23 mouse cellular contexts compared by ENCODE assay signal in genomic region chr11:85105836-85106235, GRCm38 (mm10). TPM values are rescaled to one million over a fixed set of nuclear protein-coding genes. Genes with fewer than 3 reads are reported as not detected.
DNase-seq lines count a peak whose midpoint lies in the region; ATAC-seq and TF ChIP-seq lines count a peak whose summit lies in the region.
"Had no signal": no experiment of that assay in that cellular context is flagged by ENCODE, and none has a peak within 500 bp of the region (broad histone marks: within the 10 kb centered on the region; RNA-seq: fewer than 3 reads in every experiment).

No protein-coding gene starts in this region.

- peak; percentile 20 for ATAC-seq in erythroblast, adult 5-6 weeks (replicated peaks; ENCODE audit: low FRiP score, poor library complexity, severe bottlenecking)
- ATAC-seq in liver, embryonic 12.5 days: peak; percentile 65
- ATAC-seq in liver, embryonic 16.5 days (ENCODE audit: low read depth): peak; percentile 38; the same call in 1 of the 2 replicates
- ATAC-seq: activated CD4-positive, CD25-positive, alpha-beta regulatory T cell, adult 4 months; forebrain, embryonic 13.5 days; forebrain, postnatal 0 days; hindbrain, embryonic 16.5 days; Patski had no signal

- peaks cover 3 to 47% of the 10 kb centered on the region in 2 experiments for H3K36me3 ChIP-seq in MEL (ENCODE audit: control insufficient read depth in 1 of 2, insufficient read depth in 2 of 2, low read length in 2 of 2)
- H3K36me3 ChIP-seq in liver, embryonic 12.5 days: peaks cover 32% of the 10 kb centered on the region
- H3K36me3 ChIP-seq in liver, embryonic 16.5 days (ENCODE audit: control insufficient read depth, insufficient read depth): peaks cover 11% of the 10 kb centered on the region
- peaks cover under 1% of the 10 kb centered on the region; the same call in 1 of the 2 replicates for H3K36me3 ChIP-seq in limb, embryonic 10.5 days

- TF ChIP-seq RAD21 in MEL (IDR thresholded peaks at IDR 0.05; ENCODE audit: low read depth, low read length): no peak

- peak overlapping the region; percentile 73 for H3K27ac ChIP-seq in MEL (ENCODE audit: control insufficient read depth, low read depth, low read length)
- peak overlapping the region; percentile 96 for H3K27ac ChIP-seq in liver, embryonic 12.5 days
- H3K27ac ChIP-seq in liver, embryonic 16.5 days (ENCODE audit: low read length): peak overlapping the region; percentile 82
- no peak overlapping the region for H3K27ac ChIP-seq in limb, embryonic 10.5 days
- H3K27ac ChIP-seq: embryonic facial prominence, embryonic 12.5 days; forebrain, embryonic 13.5 days; hindbrain, embryonic 12.5 days had no signal

- no peaks in the 10 kb centered on the region for H3K79me2 ChIP-seq in MEL (ENCODE audit: control insufficient read depth, insufficient read depth, low read length, poor library complexity)

- no peak overlapping the region for H3K4me3 ChIP-seq in MEL (ENCODE audit: control insufficient read depth in 1 of 2, insufficient read depth in 1 of 2, low read depth in 2 of 2, low read length in 2 of 2)
- no peak overlapping the region for H3K4me3 ChIP-seq in liver, embryonic 12.5 days
- H3K4me3 ChIP-seq in liver, embryonic 16.5 days (ENCODE audit: low read depth, low read length): no peak overlapping the region
- no peak overlapping the region for H3K4me3 ChIP-seq in limb, embryonic 10.5 days
- H3K4me3 ChIP-seq: embryonic facial prominence, embryonic 12.5 days; forebrain, embryonic 13.5 days; heart, embryonic 10.5 days; hindbrain, embryonic 12.5 days had no signal

- no peak for TF ChIP-seq CTCF in MEL (IDR thresholded peaks at IDR 0.05 in 2 of 3, conservative IDR thresholded peaks at IDR 0.05 in 1 of 3; ENCODE audit: control insufficient read depth in 1 of 3, insufficient read depth in 1 of 3, low read depth in 2 of 3, low read length in 3 of 3, poor library complexity in 1 of 3, severe bottlenecking in 1 of 3)

- TF ChIP-seq EP300 in MEL (IDR thresholded peaks at IDR 0.05; ENCODE audit: low read depth in 1 of 2, low read length in 2 of 2): peak; percentile 76 to 86

- intact Hi-C loops in left cerebral cortex, postnatal 14 days (cut with DNase I): no loop called here

- peak; percentile 57 for DNase-seq in MEL (ENCODE audit: low read depth, low spot score)
- no peak for DNase-seq in limb, embryonic 10.5 days (ENCODE audit: low spot score)
- DNase-seq in left cerebral cortex, postnatal 14 days (ENCODE audit: low spot score in 2 of 2): no peak
- DNase-seq in embryo, embryonic 11 days: no peak
- no peak for DNase-seq in kidney, postnatal 4 days
- DNase-seq: adrenal gland, postnatal 14 days; cerebellum, adult 18-20 months; cerebellum, adult 9-11 months; cerebellum, postnatal 36 days; forebrain, postnatal 0 days; gastrocnemius, postnatal 25 days; heart, postnatal 10 days; heart, postnatal 4 days had no signal

- H3K9me3 ChIP-seq in MEL (replicated peaks; ENCODE audit: insufficient read depth, low read length): no peaks in the 10 kb centered on the region
- H3K9me3 ChIP-seq in liver, embryonic 12.5 days (replicated peaks): no peaks in the 10 kb centered on the region
- H3K9me3 ChIP-seq in liver, embryonic 16.5 days (replicated peaks; ENCODE audit: control insufficient read depth, low read length): no peaks in the 10 kb centered on the region
- no peaks in the 10 kb centered on the region for H3K9me3 ChIP-seq in limb, embryonic 10.5 days (replicated peaks)
- H3K9me3 ChIP-seq: embryonic facial prominence, embryonic 12.5 days; forebrain, embryonic 13.5 days; heart, embryonic 10.5 days; hindbrain, embryonic 12.5 days had no signal

- H3K4me2 ChIP-seq in liver, embryonic 12.5 days: peak overlapping the region; percentile 48
- peak overlapping the region; percentile 17; the same call in 1 of the 2 replicates for H3K4me2 ChIP-seq in liver, embryonic 16.5 days (ENCODE audit: low read depth, low read length)
- H3K4me2 ChIP-seq: embryonic facial prominence, embryonic 12.5 days; forebrain, embryonic 13.5 days; hindbrain, embryonic 12.5 days had no signal

- WGBS in liver, embryonic 12.5 days (ENCODE audit: insufficient replicate concordance): 42% methylated on average over 2 of the region's 2 CpGs
- 33% methylated on average over 2 of the region's 2 CpGs for WGBS in liver, embryonic 16.5 days (ENCODE audit: insufficient replicate concordance)
- WGBS in limb, embryonic 10.5 days: 95% methylated on average over 2 of the region's 2 CpGs

- no peak for TF ChIP-seq POLR2A in MEL (IDR thresholded peaks at IDR 0.05; ENCODE audit: control insufficient read depth in 1 of 2, insufficient read depth in 1 of 2, low read depth in 1 of 2, low read length in 2 of 2, poor library complexity in 1 of 2)

- peaks cover 27 to 44% of the 10 kb centered on the region in 2 experiments for H3K4me1 ChIP-seq in MEL (ENCODE audit: control insufficient read depth in 1 of 2, insufficient read depth in 2 of 2, low read length in 2 of 2)
- H3K4me1 ChIP-seq in liver, embryonic 12.5 days: peaks cover 67% of the 10 kb centered on the region
- H3K4me1 ChIP-seq in liver, embryonic 16.5 days (ENCODE audit: control insufficient read depth, low read depth, low read length): peaks cover 52% of the 10 kb centered on the region
- no peaks in the 10 kb centered on the region for H3K4me1 ChIP-seq in limb, embryonic 10.5 days
- H3K4me1 ChIP-seq: embryonic facial prominence, embryonic 12.5 days; forebrain, embryonic 13.5 days; hindbrain, embryonic 12.5 days had no signal

- no peaks in the 10 kb centered on the region for H3K27me3 ChIP-seq in MEL (ENCODE audit: control insufficient read depth in 1 of 2, insufficient read depth in 2 of 2, low read length in 2 of 2)
- H3K27me3 ChIP-seq in liver, embryonic 12.5 days (replicated peaks): no peaks in the 10 kb centered on the region
- no peaks in the 10 kb centered on the region for H3K27me3 ChIP-seq in liver, embryonic 16.5 days (ENCODE audit: control insufficient read depth, insufficient read depth, low read depth, low read length)
- no peaks in the 10 kb centered on the region for H3K27me3 ChIP-seq in limb, embryonic 10.5 days (ENCODE audit: low read depth, poor library complexity, severe bottlenecking)
- H3K27me3 ChIP-seq: embryonic facial prominence, embryonic 12.5 days; forebrain, embryonic 13.5 days; hindbrain, embryonic 12.5 days; Patski had no signal

- H3K9ac ChIP-seq in MEL (ENCODE audit: control insufficient read depth, low read depth, low read length, poor library complexity, severe bottlenecking): 0 out of 2 replicates have a peak overlapping the region, but pooled peaks have one; percentile 14
- H3K9ac ChIP-seq in liver, embryonic 12.5 days: peak overlapping the region; percentile 66
- H3K9ac ChIP-seq in liver, embryonic 16.5 days (ENCODE audit: low read depth, low read length): no peak overlapping the region
- H3K9ac ChIP-seq: embryonic facial prominence, embryonic 12.5 days; forebrain, embryonic 13.5 days; forebrain, postnatal 0 days; hindbrain, embryonic 12.5 days had no signal

TF ChIP-seq in MEL, 35 proteins besides CTCF, POLR2A, EP300 and RAD21:
- TF ChIP-seq NELFE (IDR thresholded peaks at IDR 0.05; ENCODE audit: low read depth, low read length) (no peak), ETS1 (IDR thresholded peaks at IDR 0.05; ENCODE audit: low read depth, low read length) (peak; percentile 58), MXI1 (IDR thresholded peaks at IDR 0.05; ENCODE audit: low read depth, low read length) (0 out of 2 replicates have a peak, but pooled peaks have one; percentile 39), TAL1 (IDR thresholded peaks at IDR 0.05; ENCODE audit: low read length) (peak; percentile 39; the same call in 1 of the 2 replicates), ZKSCAN1 (IDR thresholded peaks at IDR 0.05; ENCODE audit: low read depth, low read length) (no peak), KAT2A (conservative IDR thresholded peaks at IDR 0.05; ENCODE audit: low read depth, low read length) (0 out of 2 replicates have a peak, but pooled peaks have one; percentile 24), ELF1 (IDR thresholded peaks at IDR 0.05; ENCODE audit: low read depth, low read length) (peak; percentile 22; the same call in 1 of the 2 replicates), GATA1 (IDR thresholded peaks at IDR 0.05; ENCODE audit: low read depth, low read length) (peak; percentile 78), SIN3A (IDR thresholded peaks at IDR 0.05; ENCODE audit: low read length) (peak; percentile 56; the same call in 1 of the 2 replicates), ZNF384 (IDR thresholded peaks at IDR 0.05; ENCODE audit: low read depth, low read length) (peak; percentile 30; the same call in 1 of the 2 replicates), TCF12 (IDR thresholded peaks at IDR 0.05; ENCODE audit: low read depth, low read length) (peak; percentile 84), RCOR1 (IDR thresholded peaks at IDR 0.05; ENCODE audit: low read depth, low read length) (peak; percentile 70), UBTF (IDR thresholded peaks at IDR 0.05; ENCODE audit: borderline replicate concordance, insufficient read depth, low read depth, low read length) (no peak), MYB (IDR thresholded peaks at IDR 0.05; ENCODE audit: low read depth, low read length) (no peak)

RNA-seq across cellular contexts. Expression of gene Usp32, which starts 34.1 kb away (rescaled TPM):
- total RNA-seq in MEL (2012; rRNA removed): 11.3 and 12.5 TPM in 2 replicates
- polyA plus RNA-seq in MEL (2012; ENCODE audit: insufficient read depth in 1 of 2, insufficient read length in 2 of 2, low read depth in 1 of 2, low replicate concordance in 2 of 2, missing spikeins in 1 of 2): 10 to 100 TPM in 1 of 2 experiments, not detected in 1; 11.5 TPM
- 351 and 367 TPM in 2 replicates for total RNA-seq in erythroblast, adult 5-6 weeks (2015; ENCODE audit: low replicate concordance)
- total RNA-seq in erythroblast, adult 5-6 weeks (2017; ENCODE audit: low replicate concordance): 512 and 717 TPM in 2 replicates
- 10.6 and 12.0 TPM in 2 replicates for polyA plus RNA-seq in liver, embryonic 12.5 days (2016; fragmentation: Nextera tagmentation; extraction: Ambion mirVana)
- polyA plus RNA-seq in liver, embryonic 16.5 days (2015; fragmentation: Nextera tagmentation; extraction: Ambion mirVana): 11.4 and 12.2 TPM in 2 replicates
- 2.9 and 4.5 TPM in 2 replicates for polyA plus RNA-seq in limb, embryonic 10.5 days (2016; fragmentation: Nextera tagmentation; extraction: Ambion mirVana)
- 10 to 100 TPM; 92.5 to 99.8 TPM for total RNA-seq in left cerebral cortex, postnatal 14 days (2021)
